Mouse (Mus musculus) CH12.LX (cell line): ENCODE results near the gene Gm6588.

Source experiments
- CTCF ChIP-seq, 2 experiments: IDR thresholded peaks in 1 of 2; conservative IDR thresholded peaks in 1 of 2; 2 replicates each; pipeline ENCODE4 v1.5.1; 2011 to 2012; ENCODE audit warnings: low read depth in 2 of 2, low read length in 2 of 2, improper control_type of control experiment in 1 of 2, inconsistent platforms in 1 of 2, mild to moderate bottlenecking in 1 of 2, moderate library complexity in 1 of 2
- ELF1 ChIP-seq: IDR thresholded peaks from 2 replicates; pipeline ENCODE4 v1.6.1; 2014; ENCODE audit warnings: low read depth, mild to moderate bottlenecking, inconsistent platforms, low read length, improper control_type of control experiment
- MEF2A ChIP-seq: IDR thresholded peaks from 2 replicates; pipeline ENCODE4 v1.6.1; 2014; ENCODE audit warnings: low read depth, mild to moderate bottlenecking, inconsistent platforms, low read length, improper control_type of control experiment, borderline replicate concordance
- NELFE ChIP-seq: IDR thresholded peaks from 2 replicates; pipeline ENCODE4 v1.6.1; 2011; ENCODE audit warnings: low read depth, low read length, improper control_type of control experiment
- POLR2A ChIP-seq: IDR thresholded peaks from 2 replicates; pipeline ENCODE4 v1.6.1; 2011; ENCODE audit warnings: low read depth, mild to moderate bottlenecking, improper control_type of control experiment, low read length
- RCOR1 ChIP-seq: conservative IDR thresholded peaks from 2 replicates; pipeline ENCODE4 v1.6.1; 2012; ENCODE audit warnings: low read depth, mild to moderate bottlenecking, inconsistent platforms, low read length, improper control_type of control experiment
- SMC3 ChIP-seq: IDR thresholded peaks from 2 replicates; pipeline ENCODE4 v1.6.1; 2011; ENCODE audit warnings: low read depth, low read length, improper control_type of control experiment
- USF1 ChIP-seq: IDR thresholded peaks from 2 replicates; pipeline ENCODE4 v1.6.1; 2014; ENCODE audit warnings: low read depth, mild to moderate bottlenecking, inconsistent platforms, low read length, improper control_type of control experiment
- USF2 ChIP-seq: conservative IDR thresholded peaks from 2 replicates; pipeline ENCODE4 v1.6.1; 2011; ENCODE audit warnings: low read depth, low read length, improper control_type of control experiment
- ZNF384 ChIP-seq: IDR thresholded peaks from 2 replicates; pipeline ENCODE4 v1.6.1; 2012; ENCODE audit warnings: low read depth, low read length, improper control_type of control experiment, inconsistent platforms

GRCm38 (mm10) chr5:112498921-112499917 lies 50.0 kb downstream of the Gm6588 start:
- TF ChIP-seq POLR2A (no peak), USF1 (no peak), CTCF (conservative IDR thresholded peaks at IDR 0.05 in 1 of 2, IDR thresholded peaks at IDR 0.05 in 1 of 2; ENCODE audit: low read depth in 2 of 2, low read length in 2 of 2) (no peak), SMC3 (no peak), RCOR1 (no peak), NELFE (no peak), ELF1 (no peak), USF2 (no peak), ZNF384 (no peak), MEF2A (no peak)
